Mouse (Mus musculus) E14TG2a.4 (cell line): ENCODE data around the gene Rasgef1b.

Experiments used
- CTCF ChIP-seq: conservative IDR thresholded peaks from 2 replicates; pipeline ENCODE4 v1.5.1; 2014; ENCODE audit warnings: low read length
- NANOG ChIP-seq: IDR thresholded peaks from 2 replicates; pipeline ENCODE4 v1.6.1; 2014; ENCODE audit warnings: borderline replicate concordance, low read length, mixed read lengths
- POU5F1 ChIP-seq: IDR thresholded peaks from 2 replicates; pipeline ENCODE4 v1.6.1; 2014; ENCODE audit warnings: low read length, borderline replicate concordance

DNA sequence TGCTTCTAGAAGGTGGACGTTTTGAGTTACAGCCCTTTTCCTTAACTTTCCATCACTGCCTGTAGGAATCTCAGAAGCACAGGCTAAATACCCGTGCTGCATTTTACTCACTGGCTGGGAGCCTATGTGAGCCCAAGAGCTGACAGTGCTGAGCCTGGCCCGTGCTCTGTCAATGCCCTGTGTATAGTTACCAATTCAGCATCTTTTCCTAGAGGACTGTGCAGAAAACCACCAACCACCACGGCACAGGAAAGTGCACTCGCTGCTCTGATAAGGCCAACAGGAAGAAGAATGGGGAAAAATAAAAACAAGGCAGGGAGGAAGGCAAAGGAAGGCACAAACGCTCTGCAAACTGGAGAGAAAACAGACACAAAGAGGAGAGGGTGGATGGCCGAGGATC, 92.3 kb downstream of the Rasgef1b start:
- no peak for TF ChIP-seq CTCF
- no peak for TF ChIP-seq NANOG
- TF ChIP-seq POU5F1 = no peak
